Mouse (Mus musculus) heart, postnatal 4 days (tissue): ENCODE measurements around the gene Psmb3. TPM values are rescaled to one million over a fixed set of nuclear protein-coding genes. Genes with fewer than 3 reads are reported as not detected.

Experiments
- DNase-seq: peaks from one replicate; pipeline ENCODE4 v3.0.0; 2021
- total RNA-seq, 2 experiments: library from RNA; stranded (reverse); gene quantifications; 2 replicates each; pipeline ENCODE4 v1.2.3; 2021

The Psmb3 gene
- total RNA-seq, 2 experiments from 2014 or later, result 186 to 196 TPM

DNA sequence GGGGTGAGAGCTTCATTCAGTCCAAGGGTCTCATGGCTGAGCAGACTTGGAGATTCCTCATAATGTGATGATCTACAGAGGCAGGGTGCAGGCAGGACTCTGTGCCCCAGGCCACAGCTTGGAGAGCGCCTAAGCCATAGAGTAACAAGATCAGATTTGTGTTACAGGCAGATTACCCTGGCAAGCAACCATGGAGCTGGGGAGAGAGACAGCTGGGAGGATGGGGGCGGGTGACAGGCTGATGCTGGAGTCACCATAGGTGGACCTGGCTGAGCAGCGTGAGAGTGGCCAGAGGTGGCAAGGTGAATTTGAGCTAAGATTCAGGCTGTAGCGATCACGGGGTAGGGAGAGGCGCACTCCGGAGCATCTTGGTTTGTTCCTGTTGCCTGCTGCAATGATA lies 35.0 kb upstream of the Psmb3 start:
- no peak for DNase-seq

DNA sequence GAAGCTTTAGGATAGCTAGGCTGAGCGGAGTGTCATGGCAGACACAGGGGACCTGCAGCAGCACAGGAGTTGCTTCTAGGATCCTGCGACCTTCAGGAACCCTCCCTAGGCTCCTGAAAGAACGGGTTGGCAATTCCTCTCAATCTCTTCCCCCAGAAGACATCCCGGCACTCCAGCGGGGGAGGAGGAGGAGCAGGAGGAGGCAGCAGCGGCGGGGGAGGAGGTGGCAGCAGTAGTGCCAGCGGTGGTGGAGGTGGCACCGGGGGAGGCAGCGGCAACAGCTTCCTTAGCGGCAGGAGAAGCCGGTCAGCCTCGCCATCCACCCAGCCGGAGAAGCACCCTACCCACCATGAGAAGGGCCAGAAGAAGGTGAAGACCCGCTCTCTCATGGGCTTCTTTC lies 33.9 kb upstream of the Psmb3 start:
- DNase-seq, result no peak

DNA sequence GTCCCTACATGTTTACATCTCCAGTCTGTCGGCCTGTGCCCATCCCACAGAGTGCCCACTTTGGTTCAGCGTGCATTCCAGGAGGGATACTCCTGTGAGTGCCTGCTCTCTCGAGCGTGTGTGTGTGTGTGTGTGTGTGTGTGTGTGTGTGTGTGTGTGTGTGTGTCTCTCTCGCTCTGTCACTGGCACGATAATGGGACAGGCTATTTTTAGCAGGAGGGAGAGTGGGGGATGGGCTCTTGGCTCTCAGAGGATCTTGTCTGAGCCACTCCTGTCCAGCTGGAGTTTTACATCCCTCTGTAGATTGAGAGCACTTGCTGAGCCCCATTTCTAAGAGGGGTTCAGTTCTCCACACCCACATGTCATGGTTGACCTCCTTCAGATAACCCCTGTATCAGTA lies 33.4 kb upstream of the Psmb3 start:
- DNase-seq, result peak; percentile 91

DNA sequence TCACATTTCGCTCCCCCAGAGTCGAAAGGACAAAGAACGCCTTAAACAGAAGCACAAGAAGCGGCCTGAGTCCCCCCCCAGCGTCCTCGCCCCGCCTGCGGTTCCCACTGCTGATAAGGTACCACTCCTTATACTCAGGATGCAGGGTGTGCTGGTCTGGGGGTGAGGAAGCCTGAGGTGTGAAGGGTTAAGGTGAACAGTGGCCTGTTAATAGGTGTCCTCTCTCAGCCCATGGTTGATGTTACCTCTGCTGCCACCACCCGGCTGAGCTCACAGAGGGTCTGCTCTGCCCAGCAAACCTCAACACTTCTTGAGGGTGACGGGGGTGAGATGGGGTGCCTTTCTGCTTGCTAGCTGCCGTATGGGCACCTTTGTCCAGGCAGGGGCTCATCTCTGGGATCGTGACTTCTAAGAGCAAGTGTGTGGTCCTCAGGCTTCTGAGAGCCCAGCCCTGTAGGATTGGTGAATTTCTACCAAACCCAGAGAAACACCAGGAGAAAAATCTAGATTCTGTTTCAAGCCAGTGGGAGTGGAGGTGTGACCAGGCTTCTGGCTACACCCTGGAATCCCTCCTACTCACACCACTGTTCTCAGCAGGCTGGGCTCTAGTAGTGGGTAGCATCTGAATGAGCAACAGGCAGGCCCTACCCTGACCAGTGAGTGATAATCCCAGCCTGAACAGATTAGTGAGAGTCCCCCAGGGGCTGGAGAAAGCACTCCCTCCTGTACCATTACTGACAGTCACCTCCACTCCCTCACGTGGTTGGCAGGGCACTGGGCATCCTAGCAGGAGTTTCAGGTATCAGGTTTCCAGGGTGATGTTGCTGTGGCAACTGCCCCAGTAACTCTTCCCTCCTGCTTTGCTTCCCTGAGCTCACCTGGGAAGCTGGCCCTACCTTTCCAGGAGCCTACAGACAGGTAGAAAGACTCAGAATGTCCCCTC lies 32.7 kb upstream of the Psmb3 start:
- DNase-seq, result peak; percentile 55

DNA sequence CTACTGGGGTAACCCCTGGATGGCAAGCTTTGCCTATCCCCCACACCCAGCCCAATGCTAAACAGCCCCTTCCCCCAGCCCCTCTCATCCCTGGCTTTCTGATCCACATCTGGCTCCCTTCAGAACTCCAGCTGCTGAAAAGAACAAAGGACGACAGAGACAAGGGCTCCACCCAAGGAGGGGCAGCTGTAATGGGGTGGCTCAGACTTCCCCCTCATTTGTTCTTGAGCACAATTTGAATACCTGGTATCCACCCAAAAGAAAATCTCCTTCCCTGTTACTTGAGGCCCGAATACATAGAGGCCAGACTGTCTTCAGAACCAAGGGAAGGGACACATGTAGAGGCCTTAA lies 32.0 kb upstream of the Psmb3 start:
- DNase-seq, result no peak

DNA sequence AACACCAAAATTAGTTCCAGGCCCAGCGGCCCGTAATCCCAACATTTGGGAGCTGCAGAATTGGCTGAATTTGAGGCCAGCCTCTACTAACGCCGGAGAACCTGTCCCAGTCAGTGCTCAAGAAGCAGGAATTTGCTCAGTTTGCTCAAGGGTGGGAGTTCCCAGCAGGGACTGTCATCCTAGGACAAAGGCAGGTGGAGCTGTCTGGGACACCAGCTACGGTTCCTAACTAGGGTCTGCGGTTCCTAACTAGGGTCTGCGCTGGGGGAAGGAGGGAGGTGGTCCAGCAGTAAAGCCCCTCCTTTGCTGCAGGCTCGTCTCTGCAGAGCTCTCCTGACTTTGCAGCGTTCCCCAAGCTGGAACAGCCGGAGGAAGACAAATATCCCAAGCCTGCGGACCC lies 30.1 kb upstream of the Psmb3 start:
- no peak for DNase-seq

DNA sequence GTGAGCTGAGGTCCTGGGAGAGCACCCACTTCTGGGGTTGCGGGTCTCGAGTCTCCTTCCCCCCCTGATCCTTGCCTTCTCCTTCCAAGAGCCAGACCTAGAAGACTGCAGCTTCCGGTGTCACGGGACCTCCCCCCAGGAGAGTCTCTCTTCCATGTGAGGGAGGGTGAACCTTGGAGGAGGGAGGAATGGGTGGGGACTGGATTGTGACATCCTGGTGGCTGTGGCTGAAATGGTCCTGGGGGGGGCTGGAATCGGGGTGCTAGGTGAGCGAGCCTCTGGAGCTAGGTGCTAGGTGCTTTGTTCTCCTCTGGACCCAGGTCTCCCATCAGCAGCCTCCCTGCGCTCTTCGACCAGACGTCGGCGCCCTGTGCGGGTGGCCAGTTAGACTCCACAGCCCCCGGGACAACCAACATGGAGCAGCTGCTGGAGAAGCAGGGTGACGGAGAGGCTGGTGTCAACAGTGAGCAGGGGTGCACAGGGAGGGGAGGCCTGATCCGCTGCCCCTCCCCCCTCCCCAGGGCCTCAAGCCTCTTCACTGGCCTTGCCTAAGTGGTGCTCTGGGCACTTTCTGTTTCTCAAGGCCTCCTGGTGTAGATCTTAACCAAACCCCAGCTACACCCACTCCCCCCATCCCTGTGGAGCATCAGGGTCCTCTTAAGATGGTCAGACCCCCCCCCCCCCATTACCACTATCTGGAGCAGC lies 27.0 kb upstream of the Psmb3 start:
- no peak for DNase-seq

DNA sequence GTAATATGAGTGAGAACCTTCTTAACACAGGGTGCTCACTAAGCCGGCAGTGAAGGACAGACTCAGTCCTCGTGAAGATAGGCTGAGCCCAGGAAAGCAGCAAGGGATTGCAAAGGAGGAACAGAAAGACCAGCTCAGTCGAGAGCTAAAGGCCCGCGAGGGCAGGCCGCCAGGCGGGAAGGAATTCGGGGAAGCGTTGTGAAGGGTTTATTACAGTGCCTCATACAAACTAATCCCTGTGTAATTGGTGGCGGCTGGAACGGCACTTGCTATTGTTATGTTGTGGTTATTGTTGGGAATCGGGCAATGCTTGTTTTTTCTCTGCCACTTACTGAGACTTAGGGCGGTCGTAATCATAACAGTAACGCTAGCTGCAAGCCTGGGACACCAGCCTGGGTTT lies 25.8 kb upstream of the Psmb3 start:
- DNase-seq, result no peak

DNA sequence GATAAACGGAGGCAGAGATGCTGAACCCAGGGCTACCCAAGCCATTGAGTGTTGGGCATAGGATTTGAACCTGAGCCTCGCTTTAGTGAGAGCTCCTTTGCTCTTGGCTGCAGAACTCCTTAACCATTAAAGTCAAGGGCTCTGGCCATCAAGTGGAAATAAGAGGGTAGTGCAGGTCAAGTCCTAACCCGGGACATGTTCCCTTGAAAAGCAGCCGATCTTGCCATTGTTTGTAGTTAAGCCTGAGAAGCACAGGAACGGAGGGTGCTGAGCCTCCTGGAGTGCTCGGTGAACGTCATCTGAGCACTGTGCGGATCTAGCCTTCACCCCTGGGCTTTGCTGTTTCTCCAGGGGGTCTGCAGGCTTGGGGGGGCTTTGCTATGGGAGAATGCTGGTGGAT lies 25.4 kb upstream of the Psmb3 start:
- no peak for DNase-seq

DNA sequence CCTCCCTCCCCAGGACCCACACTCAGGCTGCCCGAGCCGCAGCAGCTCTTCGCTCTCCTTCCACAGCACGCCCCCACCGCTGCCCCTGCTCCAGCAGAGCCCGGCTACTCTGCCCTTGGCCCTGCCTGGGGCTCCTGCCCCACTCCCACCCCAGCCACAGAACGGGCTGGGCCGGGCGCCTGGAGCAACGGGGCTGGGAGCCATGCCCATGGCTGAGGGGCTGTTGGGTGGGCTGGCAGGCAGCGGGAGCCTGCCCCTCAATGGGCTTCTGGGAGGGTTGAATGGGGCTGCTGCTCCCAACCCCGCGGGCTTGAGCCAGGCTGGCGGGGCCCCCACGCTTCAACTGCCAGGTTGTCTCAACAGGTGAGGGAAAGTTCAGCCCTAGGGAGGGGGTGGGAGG lies 24.9 kb upstream of the Psmb3 start:
- no peak for DNase-seq

DNA sequence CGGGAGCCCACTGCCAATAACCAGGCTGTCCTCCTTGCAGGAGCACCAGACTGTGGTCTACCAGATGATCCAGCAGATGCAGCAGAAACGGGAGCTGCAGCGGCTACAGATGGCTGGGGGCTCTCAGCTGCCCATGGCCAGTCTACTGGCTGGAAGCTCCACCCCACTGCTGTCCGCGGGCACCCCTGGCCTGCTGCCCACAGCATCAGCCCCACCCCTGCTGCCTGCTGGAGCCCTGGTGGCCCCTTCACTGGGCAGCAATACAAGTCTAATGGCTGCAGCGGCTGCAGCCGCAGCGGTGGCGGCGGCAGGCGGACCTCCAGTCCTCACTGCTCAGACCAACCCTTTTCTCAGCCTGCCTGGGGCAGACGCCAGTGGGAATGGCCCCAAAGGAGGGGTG lies 22.8 kb upstream of the Psmb3 start:
- peak; percentile 80 for DNase-seq

DNA sequence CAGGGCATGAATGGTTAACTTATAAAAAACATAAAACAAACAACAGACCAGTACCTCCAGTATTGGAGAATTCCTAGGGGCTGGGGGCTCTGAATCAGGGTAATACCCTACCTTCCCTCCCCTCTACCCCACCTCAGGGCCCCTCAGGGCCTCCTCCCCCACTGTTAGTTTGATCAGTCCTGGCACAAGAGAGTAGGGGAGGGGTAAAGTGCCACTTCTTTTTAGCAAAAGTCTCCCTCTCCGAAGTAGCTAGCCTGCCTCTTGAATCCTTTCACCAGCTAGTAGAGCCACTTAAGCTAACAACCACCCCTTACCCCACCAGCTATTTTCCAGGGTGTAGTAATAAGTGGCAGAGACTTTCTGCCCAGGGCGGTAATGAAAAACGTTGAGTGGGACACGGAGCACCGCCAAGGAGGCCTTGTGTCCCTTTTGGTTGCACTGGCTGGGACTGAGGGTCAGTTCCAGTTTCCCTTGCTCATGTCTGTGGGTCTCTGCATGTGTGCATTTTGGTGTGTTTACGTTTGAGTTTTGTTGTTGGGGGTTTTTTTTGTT lies 20.6 kb upstream of the Psmb3 start:
- DNase-seq, result no peak

DNA sequence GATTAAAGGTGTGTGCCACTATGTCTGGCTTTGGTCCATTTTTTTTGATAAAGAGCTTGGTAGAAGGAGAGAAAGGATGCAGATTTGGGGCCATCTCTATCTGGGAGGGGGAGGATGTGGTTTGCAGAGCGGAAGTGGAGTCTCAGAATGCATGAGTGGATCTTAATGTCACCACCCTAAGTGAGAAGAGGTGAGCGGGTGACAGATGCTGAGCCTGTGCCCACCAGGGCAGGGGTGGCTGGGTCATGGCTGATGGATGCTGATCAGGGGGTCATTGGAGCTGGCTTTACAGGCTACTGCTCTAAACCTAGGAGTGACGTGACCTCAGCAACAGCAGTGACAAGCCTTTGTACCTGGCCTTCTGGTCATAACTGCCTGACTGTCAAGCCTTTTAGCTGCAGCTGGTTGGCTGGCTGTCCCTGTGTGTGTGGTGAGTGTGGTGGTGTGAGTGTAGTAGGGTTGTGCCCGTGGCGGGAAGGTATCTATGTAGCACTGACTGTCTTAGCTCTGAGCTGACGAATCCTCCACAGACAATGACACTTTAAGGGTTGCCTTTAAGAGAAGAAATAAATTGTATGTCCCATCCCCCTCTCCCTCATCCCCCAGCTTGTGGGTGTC lies 19.0 kb upstream of the Psmb3 start:
- DNase-seq, result no peak

DNA sequence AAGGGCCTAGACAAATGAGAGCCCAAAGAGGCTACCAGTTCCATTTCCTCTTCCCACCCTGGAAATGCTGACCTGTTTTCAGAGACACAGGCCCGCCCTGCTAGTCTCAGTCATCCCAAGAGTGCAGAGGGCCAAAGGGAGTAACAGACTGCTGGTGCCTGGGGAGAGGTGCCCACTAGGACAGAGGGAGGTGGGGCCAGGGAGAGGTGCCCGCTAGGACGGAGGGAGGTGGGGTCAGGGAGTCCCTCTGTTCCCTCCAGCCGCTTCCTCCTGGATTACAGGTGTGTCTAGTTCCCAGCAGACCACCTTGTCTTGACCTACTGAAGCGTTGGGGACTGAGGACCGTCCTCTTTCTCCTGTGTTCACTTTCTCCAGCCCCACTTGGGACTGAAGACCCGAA lies 18.4 kb upstream of the Psmb3 start:
- no peak for DNase-seq

DNA sequence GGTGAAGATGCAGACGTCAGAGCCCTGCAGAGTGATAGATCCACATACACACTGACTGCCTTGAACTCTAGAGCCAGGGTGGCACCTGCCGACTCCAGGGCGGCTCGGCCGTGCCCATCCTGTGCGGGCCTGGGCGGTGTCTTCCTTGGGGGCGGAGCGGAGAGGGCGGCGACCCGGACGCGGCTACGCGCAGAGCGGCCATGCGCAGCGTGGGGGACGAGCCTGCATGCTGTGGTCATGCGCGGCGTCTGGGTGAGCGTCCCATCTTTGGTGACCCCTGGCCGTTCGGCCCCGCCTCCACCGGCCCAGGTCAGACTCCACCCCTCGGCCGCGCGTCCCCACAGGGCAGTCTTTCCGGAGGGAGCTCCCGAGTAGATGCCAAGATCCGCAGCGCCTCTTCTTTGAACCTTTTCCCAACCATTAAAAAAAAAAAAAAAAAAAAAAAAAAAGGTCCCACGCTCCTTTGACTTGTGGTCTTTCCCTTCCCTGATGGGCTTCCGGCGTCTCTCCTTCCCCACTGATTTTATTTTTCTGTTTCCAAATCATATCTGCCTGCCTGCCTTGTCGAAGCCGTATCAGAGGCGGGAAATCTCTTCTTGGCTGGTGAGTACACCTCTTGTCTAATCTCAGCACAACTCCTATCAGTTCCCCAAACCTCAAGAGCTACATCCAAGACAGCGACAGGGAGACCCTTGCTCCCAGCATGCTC lies 17.4 kb upstream of the Psmb3 start, which contains the start of gene Cisd3:
Gene Cisd3 (plus strand): TSS at position 214 of the 709 bp plus-strand sequence.
- DNase-seq, result peak; percentile 94

DNA sequence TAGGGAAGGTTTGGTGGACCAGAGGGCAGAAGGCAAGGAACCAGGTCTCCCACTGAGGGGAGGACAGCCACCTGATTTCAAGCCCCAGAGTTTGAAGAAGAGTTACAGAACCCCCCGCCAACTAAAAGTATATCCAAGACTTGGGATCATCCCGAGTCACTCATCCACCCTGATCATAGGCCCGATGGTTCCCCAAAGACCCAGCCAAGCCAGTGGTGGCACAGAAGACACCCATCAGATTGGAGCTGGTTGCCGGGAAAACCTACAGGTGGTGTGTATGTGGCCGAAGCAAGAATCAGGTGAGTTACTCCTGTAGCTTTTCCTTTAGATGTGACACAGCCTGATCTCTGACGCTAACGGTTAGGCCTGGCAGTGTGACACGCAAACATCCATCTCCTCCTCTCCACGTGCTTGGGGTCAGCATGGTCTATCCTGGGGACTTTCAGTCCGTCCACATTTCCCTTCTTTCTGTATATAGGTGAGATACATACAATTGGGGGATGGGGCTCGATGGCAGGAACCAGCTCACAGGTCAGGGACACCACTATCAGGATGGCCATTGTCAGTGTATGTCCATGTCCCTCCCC lies 16.8 kb upstream of the Psmb3 start:
- DNase-seq, result no peak

DNA sequence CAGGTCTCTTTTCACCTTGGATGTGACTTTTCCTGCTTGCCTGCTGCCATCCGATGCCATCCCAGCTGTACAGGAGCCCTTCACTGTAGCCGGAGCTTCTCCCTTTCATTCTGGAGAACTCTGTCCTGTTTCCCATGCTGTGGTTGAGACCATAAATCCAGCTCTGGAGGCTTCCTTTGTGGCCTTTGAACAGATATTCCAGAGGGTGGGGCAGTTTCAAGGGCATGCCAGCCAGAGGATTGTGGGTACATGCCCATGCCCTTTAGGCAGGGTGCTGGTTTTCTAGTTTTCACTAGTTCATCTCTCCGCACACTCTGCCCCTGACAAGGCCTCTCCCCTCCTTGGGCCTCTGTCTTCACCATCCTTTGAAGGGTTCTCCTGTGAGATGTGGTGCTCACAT lies 16.1 kb upstream of the Psmb3 start:
- no peak for DNase-seq

DNA sequence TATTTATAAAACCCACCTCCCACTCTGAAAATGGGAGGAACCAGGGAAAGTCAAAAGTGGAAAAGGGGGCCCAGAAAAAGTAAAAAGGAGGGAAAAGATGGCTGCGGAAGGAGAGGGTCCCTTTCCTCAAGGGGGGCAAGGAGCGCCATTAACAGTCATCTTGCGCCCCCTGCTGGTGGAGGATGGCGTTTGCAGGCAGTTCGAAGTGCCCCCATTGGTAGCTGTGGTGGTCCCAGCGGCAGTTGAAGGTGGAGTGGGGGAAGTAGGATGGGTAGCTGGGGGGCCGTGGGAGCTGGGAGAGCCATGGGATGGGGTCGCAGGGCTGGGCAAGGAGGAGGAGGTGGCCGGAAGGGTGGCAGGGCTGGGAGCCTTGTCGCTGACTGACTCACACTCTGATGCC lies 13.3 kb upstream of the Psmb3 start:
- peak; percentile 82 for DNase-seq

DNA sequence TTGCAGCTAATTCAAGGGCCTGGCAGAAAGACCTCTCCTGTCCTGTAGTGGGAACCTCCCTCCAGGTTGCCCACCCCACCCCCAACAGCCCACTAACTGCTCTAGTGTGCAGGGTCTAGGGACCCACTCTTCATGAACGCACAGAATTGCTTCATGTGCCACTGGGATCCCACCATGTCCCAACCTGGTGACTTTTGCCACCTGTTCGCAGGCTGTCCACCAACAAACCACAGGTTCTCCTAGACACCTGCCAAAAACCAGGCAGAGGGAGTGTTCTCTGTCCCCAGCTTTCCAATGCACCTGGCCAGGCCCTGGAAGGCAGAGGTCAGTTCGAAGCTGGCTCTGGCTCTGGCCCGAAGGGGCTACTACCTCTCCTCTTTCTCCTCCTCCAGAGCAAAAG lies 8.8 kb upstream of the Psmb3 start:
- no peak for DNase-seq

DNA sequence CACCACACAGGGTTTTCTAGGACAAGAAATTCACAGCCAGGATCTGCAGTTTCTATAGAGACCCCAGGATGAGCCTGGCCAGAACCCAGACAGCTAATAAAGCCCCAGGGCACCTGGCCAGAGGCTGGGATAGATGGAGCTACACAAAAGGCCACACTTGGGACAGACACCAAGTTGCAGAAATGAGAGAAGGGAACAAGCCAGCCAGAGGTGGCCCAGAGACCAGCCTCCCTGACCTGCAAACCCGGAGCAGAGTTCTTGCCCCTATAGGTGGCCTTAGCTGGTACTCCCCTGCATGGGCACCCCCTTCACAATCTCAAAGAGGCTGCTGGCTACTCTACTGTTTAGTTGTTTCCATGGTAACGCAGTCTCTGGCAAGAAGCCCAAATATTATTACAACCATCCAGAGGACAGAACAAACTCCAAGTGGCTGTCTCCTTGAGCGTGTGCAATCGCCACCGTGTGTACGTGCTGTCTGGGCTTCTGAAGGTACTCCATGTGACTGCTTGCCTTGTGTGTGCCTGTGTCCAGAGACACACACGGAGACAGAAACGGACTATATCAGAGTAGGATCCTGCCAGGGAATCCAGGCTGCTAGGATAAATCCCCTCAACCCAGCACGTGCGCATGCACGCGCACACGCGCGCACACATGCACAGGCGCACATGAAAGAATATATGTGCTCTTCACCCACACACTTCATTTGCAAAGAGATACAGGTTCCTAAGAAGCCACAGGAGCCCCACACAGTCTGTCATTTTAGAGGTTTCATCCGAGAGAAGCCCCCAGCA lies 8.1 kb upstream of the Psmb3 start:
- peak; percentile 77 for DNase-seq

DNA sequence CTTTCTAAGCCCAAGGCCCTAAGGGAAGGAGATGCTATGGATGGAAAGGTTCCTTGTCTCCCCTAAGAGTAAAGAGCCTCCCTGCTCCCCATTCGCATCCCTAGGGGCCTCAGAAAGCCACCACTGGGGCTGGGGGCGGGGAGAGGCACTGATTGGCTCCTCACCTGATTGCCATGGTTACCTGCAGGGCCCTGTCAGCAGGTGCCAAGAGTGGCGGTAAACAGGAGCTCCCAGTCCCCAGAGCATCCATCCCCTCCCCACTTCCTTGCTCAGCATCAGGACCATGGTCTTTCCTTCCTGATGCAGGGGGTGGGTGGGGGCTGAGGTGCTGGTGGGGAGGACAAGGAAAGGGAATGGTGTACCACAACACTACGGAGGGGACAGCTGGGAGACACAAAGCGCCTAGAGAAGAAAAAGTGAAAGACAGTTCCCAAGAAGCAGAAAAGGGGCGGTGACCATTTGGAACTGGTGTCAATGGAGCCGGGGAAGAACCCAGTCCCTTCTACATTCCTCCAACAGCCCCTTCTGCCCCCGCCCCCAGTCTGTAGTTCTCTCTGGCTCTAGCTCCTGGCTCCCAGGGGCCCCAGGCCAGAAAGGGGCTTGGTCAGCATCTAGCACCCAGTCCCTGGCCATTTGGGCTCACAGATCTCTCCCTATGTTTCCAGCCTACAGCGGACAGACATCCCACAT lies 7.3 kb upstream of the Psmb3 start:
- no peak for DNase-seq
